ENCODE assay signal across 14 mouse cellular contexts in genomic region chr15:64031704-64032103, GRCm38 (mm10). TPM values are rescaled to one million over a fixed set of nuclear protein-coding genes. Genes with fewer than 3 reads are reported as not detected.
DNase-seq lines count a peak whose midpoint lies in the region; ATAC-seq lines count a peak whose summit lies in the region.
"Had no signal": no experiment of that assay in that cellular context is flagged by ENCODE, and none has a peak within 500 bp of the region (broad histone marks: within the 10 kb centered on the region; RNA-seq: fewer than 3 reads in every experiment).

No protein-coding gene starts in this region.

- no peaks in the 10 kb centered on the region for H3K36me3 ChIP-seq in midbrain, embryonic 10.5 days
- no peaks in the 10 kb centered on the region for H3K36me3 ChIP-seq in midbrain, embryonic 13.5 days
- H3K36me3 ChIP-seq in stomach, embryonic 15.5 days: no peaks in the 10 kb centered on the region
- H3K36me3 ChIP-seq: kidney, embryonic 15.5 days had no signal

- no peak for ATAC-seq in midbrain, embryonic 13.5 days
- ATAC-seq in activated CD4-positive, CD25-positive, alpha-beta regulatory T cell, adult 4 months: peak; percentile 84
- no peak for ATAC-seq in stomach, embryonic 15.5 days (ENCODE audit: insufficient read depth, low FRiP score, low read depth)

- no peak overlapping the region for H3K9ac ChIP-seq in midbrain, embryonic 13.5 days (replicated peaks)
- H3K9ac ChIP-seq in stomach, embryonic 15.5 days: no peak overlapping the region
- H3K9ac ChIP-seq: forebrain, embryonic 13.5 days; kidney, embryonic 15.5 days had no signal

- no peak overlapping the region for H3K4me2 ChIP-seq in midbrain, embryonic 13.5 days (replicated peaks)
- no peak overlapping the region for H3K4me2 ChIP-seq in stomach, embryonic 15.5 days
- H3K4me2 ChIP-seq: forebrain, embryonic 13.5 days; kidney, embryonic 15.5 days had no signal

- no peaks in the 10 kb centered on the region for H3K27me3 ChIP-seq in midbrain, embryonic 10.5 days (ENCODE audit: low read depth, poor library complexity, severe bottlenecking)
- no peaks in the 10 kb centered on the region for H3K27me3 ChIP-seq in midbrain, embryonic 13.5 days
- no peaks in the 10 kb centered on the region for H3K27me3 ChIP-seq in stomach, embryonic 15.5 days (replicated peaks)
- H3K27me3 ChIP-seq: forebrain, embryonic 13.5 days; kidney, embryonic 15.5 days had no signal

- H3K4me3 ChIP-seq in midbrain, embryonic 10.5 days: no peak overlapping the region
- no peak overlapping the region for H3K4me3 ChIP-seq in midbrain, embryonic 13.5 days (replicated peaks)
- no peak overlapping the region for H3K4me3 ChIP-seq in stomach, embryonic 15.5 days (replicated peaks)
- H3K4me3 ChIP-seq: forebrain, embryonic 13.5 days; heart, adult 2 months; kidney, embryonic 15.5 days had no signal

- H3K4me1 ChIP-seq in midbrain, embryonic 10.5 days: peaks cover 36% of the 10 kb centered on the region
- H3K4me1 ChIP-seq in midbrain, embryonic 13.5 days (replicated peaks): peaks cover 12% of the 10 kb centered on the region; the same call in 1 of the 2 replicates
- H3K4me1 ChIP-seq in stomach, embryonic 15.5 days: peaks cover 17% of the 10 kb centered on the region; the same call in 1 of the 2 replicates

- DNase-seq in midbrain, embryonic 10.5 days (ENCODE audit: low spot score): no peak
- peak; percentile 62 for DNase-seq in CD4-positive helper T cell, adult 2 months (ENCODE audit: low read depth, low spot score)
- no peak for DNase-seq in MN1 (ENCODE audit: low spot score)
- no peak for DNase-seq in adrenal gland, adult 2 months
- DNase-seq: cerebellum, adult 9-11 months; embryo, embryonic 11 days; heart, adult 2 months; heart, postnatal 10 days had no signal

- H3K27ac ChIP-seq in midbrain, embryonic 10.5 days (replicated peaks): peak overlapping the region; percentile 38; the same call in 1 of the 2 replicates
- no peak overlapping the region for H3K27ac ChIP-seq in midbrain, embryonic 13.5 days
- peak overlapping the region; percentile 51; the same call in 1 of the 2 replicates for H3K27ac ChIP-seq in stomach, embryonic 15.5 days
- H3K27ac ChIP-seq: forebrain, embryonic 13.5 days; heart, adult 2 months; kidney, embryonic 15.5 days had no signal

- no peaks in the 10 kb centered on the region for H3K9me3 ChIP-seq in midbrain, embryonic 10.5 days (replicated peaks)
- no peaks in the 10 kb centered on the region for H3K9me3 ChIP-seq in midbrain, embryonic 13.5 days
- H3K9me3 ChIP-seq in stomach, embryonic 15.5 days: no peaks in the 10 kb centered on the region
- H3K9me3 ChIP-seq: forebrain, embryonic 13.5 days; G1E; kidney, embryonic 15.5 days had no signal

- 73% methylated on average over 6 of the region's 6 CpGs for WGBS in midbrain, embryonic 10.5 days
- WGBS in midbrain, embryonic 13.5 days: 85% methylated on average over 6 of the region's 6 CpGs
- WGBS in stomach, embryonic 15.5 days: 65% methylated on average over 6 of the region's 6 CpGs

RNA-seq across cellular contexts. Expression of gene Fam49b, which starts 28.6 kb away (rescaled TPM):
- polyA plus RNA-seq in midbrain, embryonic 10.5 days (2016; fragmentation: Nextera tagmentation; extraction: Ambion mirVana): 76.0 and 79.8 TPM in 2 replicates
- 95.3 and 106 TPM in 2 replicates for polyA plus RNA-seq in midbrain, embryonic 13.5 days (2015; fragmentation: Nextera tagmentation; extraction: Ambion mirVana)
- 100 to 1,000 TPM in 1 of 2 experiments, 10 to 100 TPM in 1; 98.4 to 111 TPM for polyA plus RNA-seq in activated CD4-positive, CD25-positive, alpha-beta regulatory T cell, adult 4 months (2017; shearing (Covaris generic))
- polyA plus RNA-seq in stomach, embryonic 15.5 days (2015; fragmentation: Nextera tagmentation; extraction: Ambion mirVana): 64.7 and 72.0 TPM in 2 replicates
- 10 to 100 TPM; 33.2 to 38.3 TPM for total RNA-seq in adrenal gland, adult 2 months (2021)
- 7.5 and 22.1 TPM in 2 replicates for polyA plus RNA-seq in adrenal gland, adult 2 months (2012; rRNA removed)
